Mouse (Mus musculus) myocyte (in vitro differentiated cells): Measurements from ENCODE around the gene Cul3. TPM values are rescaled to one million over a fixed set of nuclear protein-coding genes. Genes with fewer than 3 reads are reported as not detected.

Experiments used
- H3K27me3 ChIP-seq: one replicate; pipeline ENCODE4 v1.6.1; 2011; ENCODE audit not compliant: control insufficient read depth, insufficient read depth, insufficient read length
- H3K36me3 ChIP-seq: one replicate; pipeline ENCODE4 v1.6.1; 2011; ENCODE audit not compliant: control insufficient read depth, insufficient read depth
- H3K4me2 ChIP-seq: one replicate; pipeline ENCODE4 v1.6.1; 2011; ENCODE audit warnings: low read depth, control low read depth
- H3K4me3 ChIP-seq: one replicate; pipeline ENCODE4 v1.5.1; 2011; ENCODE audit warnings: mild to moderate bottlenecking, control low read depth, moderate library complexity
- H3K79me2 ChIP-seq: one replicate; pipeline ENCODE4 v1.6.1; 2011; ENCODE audit not compliant: control insufficient read depth, insufficient read depth
- H3ac ChIP-seq: one replicate; pipeline ENCODE4 v1.6.1; 2011; ENCODE audit not compliant: control insufficient read depth, insufficient read length
- CEBPB ChIP-seq: IDR thresholded peaks from 2 replicates; pipeline ENCODE4 v1.6.1; 2011; ENCODE audit warnings: mild to moderate bottlenecking, moderate library complexity; ENCODE audit not compliant: poor library complexity, insufficient read depth, severe bottlenecking
- E2F4 ChIP-seq: IDR thresholded peaks from one replicate; pipeline ENCODE4 v1.6.1; 2011; ENCODE audit warnings: mild to moderate bottlenecking, control low read depth, moderate library complexity; ENCODE audit not compliant: insufficient read depth
- MAX ChIP-seq: IDR thresholded peaks from one replicate; pipeline ENCODE4 v1.6.1; 2011; ENCODE audit warnings: low read depth, mild to moderate bottlenecking, control low read depth
- MYOD1 ChIP-seq, 3 experiments: IDR thresholded peaks; one replicate each; pipeline ENCODE4 v1.6.1; 2011; ENCODE audit warnings: control low read depth in 2 of 3, low read depth in 2 of 3, mild to moderate bottlenecking in 2 of 3, moderate library complexity in 1 of 3; ENCODE audit not compliant: insufficient read length in 2 of 3, control insufficient read depth in 1 of 3
- MYOG ChIP-seq, 3 experiments: IDR thresholded peaks; one replicate each; pipeline ENCODE4 v1.6.1; 2011; ENCODE audit warnings: control low read depth in 2 of 3, low read depth in 2 of 3, mild to moderate bottlenecking in 2 of 3; ENCODE audit not compliant: insufficient read length in 2 of 3, control insufficient read depth in 1 of 3, insufficient read depth in 1 of 3
- POLR2A ChIP-seq: IDR thresholded peaks from one replicate; pipeline ENCODE4 v1.6.1; 2011; ENCODE audit warnings: low read depth, mild to moderate bottlenecking, control low read depth, moderate library complexity; ENCODE audit not compliant: insufficient read length
- POLR2AphosphoS2 ChIP-seq: IDR thresholded peaks from one replicate; pipeline ENCODE4 v1.6.1; 2011; ENCODE audit warnings: low read depth, control low read depth; ENCODE audit not compliant: insufficient read length
- REST ChIP-seq: IDR thresholded peaks from one replicate; pipeline ENCODE4 v1.6.1; 2011; ENCODE audit warnings: mild to moderate bottlenecking, control low read depth, moderate library complexity; ENCODE audit not compliant: insufficient read depth, insufficient read length
- SRF ChIP-seq: IDR thresholded peaks from one replicate; pipeline ENCODE4 v1.6.1; 2011; ENCODE audit warnings: low read depth; ENCODE audit not compliant: control insufficient read depth, insufficient read length
- TCF12 ChIP-seq: IDR thresholded peaks from one replicate; pipeline ENCODE4 v1.6.1; 2011; ENCODE audit warnings: mild to moderate bottlenecking, control low read depth; ENCODE audit not compliant: poor library complexity, insufficient read depth, severe bottlenecking
- TCF3 ChIP-seq: IDR thresholded peaks from one replicate; pipeline ENCODE4 v1.6.1; 2011; ENCODE audit warnings: low read depth, control low read depth; ENCODE audit not compliant: insufficient read length
- USF1 ChIP-seq: IDR thresholded peaks from one replicate; pipeline ENCODE4 v1.6.1; 2011; ENCODE audit warnings: low read depth, mild to moderate bottlenecking, control low read depth, moderate library complexity
- polyA plus RNA-seq: library from polyadenylated mRNA; unstranded; fragments of >200 nt; fragmentation: generic; extraction: Trizol; gene quantifications from one replicate; pipeline ENCODE4 v1.2.1, GENCODE M21; 2012; ENCODE audit warnings: missing spikeins

The Cul3 gene
- polyA plus RNA-seq, 1 experiment = 36.2 TPM

GRCm38 (mm10) chr1:80230612-80231011 lies 109.7 kb downstream of the Cul3 start:
- Histone ChIP-seq H3K79me2 (no peaks in the 10 kb centered on the region), H3K27me3 (no peaks in the 10 kb centered on the region), H3K36me3 (no peaks in the 10 kb centered on the region), H3K4me3 (no peak overlapping the region), H3K4me2 (no peak overlapping the region), H3ac (no peak overlapping the region)
- no peak for TF ChIP-seq TCF3
- no peak for TF ChIP-seq E2F4
- TF ChIP-seq MYOD1 (IDR thresholded peaks at IDR 0.05; ENCODE audit: control insufficient read depth in 1 of 3, insufficient read length in 2 of 3, low read depth in 2 of 3) = no peak
- no peak for TF ChIP-seq MYOG (IDR thresholded peaks at IDR 0.05; ENCODE audit: control insufficient read depth in 1 of 3, insufficient read depth in 1 of 3, insufficient read length in 2 of 3, low read depth in 2 of 3)
- TF ChIP-seq REST = no peak
- no peak for TF ChIP-seq USF1
- TF ChIP-seq CEBPB = no peak
- no peak for TF ChIP-seq MAX
- no peak for TF ChIP-seq POLR2AphosphoS2

- Histone ChIP-seq H3K79me2 (no peaks in the 10 kb centered on the region), H3K36me3 (no peaks in the 10 kb centered on the region), H3ac (no peak overlapping the region), H3K4me2 (peak overlapping the region; percentile 37), H3K4me3 (no peak overlapping the region), H3K27me3 (no peaks in the 10 kb centered on the region)
- no peak for TF ChIP-seq REST
- TF ChIP-seq MYOG (IDR thresholded peaks at IDR 0.05; ENCODE audit: control insufficient read depth in 1 of 3, insufficient read depth in 1 of 3, insufficient read length in 2 of 3, low read depth in 2 of 3) = peak; percentile 84 to 97 (median 95)
- TF ChIP-seq POLR2A = no peak
- TF ChIP-seq SRF = no peak
- peak; percentile 78 to 92 (median 79) for TF ChIP-seq MYOD1 (IDR thresholded peaks at IDR 0.05; ENCODE audit: control insufficient read depth in 1 of 3, insufficient read length in 2 of 3, low read depth in 2 of 3)
- TF ChIP-seq E2F4 = no peak
- TF ChIP-seq TCF3 = peak; percentile 74
- peak; percentile 65 for TF ChIP-seq TCF12
These were observed 115.4 kb downstream of the Cul3 start for GRCm38 (mm10) chr1:80224839-80225412.

- Histone ChIP-seq H3K4me3 (no peak overlapping the region), H3K79me2 (no peaks in the 10 kb centered on the region), H3K4me2 (peak overlapping the region; percentile 35), H3K27me3 (no peaks in the 10 kb centered on the region), H3K36me3 (no peaks in the 10 kb centered on the region), H3ac (no peak overlapping the region)
- peak; percentile 79 for TF ChIP-seq TCF12
- TF ChIP-seq MYOG (IDR thresholded peaks at IDR 0.05; ENCODE audit: control insufficient read depth in 1 of 3, insufficient read depth in 1 of 3, insufficient read length in 2 of 3, low read depth in 2 of 3) = peak; percentile 46 to 86 (median 85)
- no peak for TF ChIP-seq POLR2A
- no peak for TF ChIP-seq CEBPB
- TF ChIP-seq REST = no peak
- peak; percentile 37 to 81 (median 58) for TF ChIP-seq MYOD1 (IDR thresholded peaks at IDR 0.05; ENCODE audit: control insufficient read depth in 1 of 3, insufficient read length in 2 of 3, low read depth in 2 of 3)
These were observed 119.1 kb downstream of the Cul3 start for GRCm38 (mm10) chr1:80221151-80221550.

GRCm38 (mm10) chr1:80218268-80218667 lies 122.0 kb downstream of the Cul3 start, which contains the start of gene Fam124b:
Gene Fam124b, minus strand, starts transcription at chr1:80218473.
- Histone ChIP-seq H3ac (no peak within 1 kb of the TSS), H3K4me2 (no peak within 1 kb of the TSS), H3K36me3 (no peaks in the 10 kb centered on the region), H3K4me3 (no peak within 1 kb of the TSS), H3K79me2 (no peaks in the 10 kb centered on the region), H3K27me3 (no peaks in the 10 kb centered on the region)
- TF ChIP-seq USF1 (no peak), POLR2AphosphoS2 (no peak), MYOD1 (IDR thresholded peaks at IDR 0.05; ENCODE audit: control insufficient read depth in 1 of 3, insufficient read length in 2 of 3, low read depth in 2 of 3) (no peak), CEBPB (0 out of 2 replicates have a peak, but pooled peaks have one; percentile 32), REST (no peak)

Other genes with a start within 250 kb of the Cul3 start
- gene Fam124b, start 122.0 kb downstream of the Cul3 start, polyA plus RNA-seq = 0.06 TPM
- gene Gm45261, start 121.0 kb upstream of the Cul3 start, polyA plus RNA-seq = not detected